Mouse (Mus musculus) ovary, postnatal 10 days (tissue): ENCODE results near the gene BC017158.

Source experiments
- DNase-seq: peaks from one replicate; pipeline ENCODE4 v3.0.0; 2022; ENCODE audit warnings: low spot score

The BC017158 gene

DNA sequence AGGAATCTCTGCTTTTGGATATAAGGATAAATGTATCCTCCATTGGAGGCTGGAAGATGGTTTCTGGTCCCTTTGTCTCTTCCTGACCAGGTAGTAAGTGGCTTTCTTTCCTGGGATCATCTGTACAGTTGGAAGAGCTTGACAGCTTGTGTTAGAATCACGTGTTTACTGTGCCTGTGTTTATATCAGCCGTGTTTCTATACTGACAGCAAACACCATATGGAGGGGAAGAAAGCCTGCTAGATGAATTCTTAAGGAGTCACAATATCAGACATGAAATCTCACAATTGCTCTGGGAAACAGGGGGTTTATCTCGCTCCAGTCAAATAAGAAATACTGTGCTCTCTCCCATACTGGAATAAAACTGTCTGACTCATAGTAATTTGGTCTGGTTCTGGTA, 11.2 kb upstream of the BC017158 start:
- no peak for DNase-seq

- DNase-seq = no peak
These were observed 9.9 kb upstream of the BC017158 start for GRCm38 (mm10) chr7:128307851-128308250.

DNA sequence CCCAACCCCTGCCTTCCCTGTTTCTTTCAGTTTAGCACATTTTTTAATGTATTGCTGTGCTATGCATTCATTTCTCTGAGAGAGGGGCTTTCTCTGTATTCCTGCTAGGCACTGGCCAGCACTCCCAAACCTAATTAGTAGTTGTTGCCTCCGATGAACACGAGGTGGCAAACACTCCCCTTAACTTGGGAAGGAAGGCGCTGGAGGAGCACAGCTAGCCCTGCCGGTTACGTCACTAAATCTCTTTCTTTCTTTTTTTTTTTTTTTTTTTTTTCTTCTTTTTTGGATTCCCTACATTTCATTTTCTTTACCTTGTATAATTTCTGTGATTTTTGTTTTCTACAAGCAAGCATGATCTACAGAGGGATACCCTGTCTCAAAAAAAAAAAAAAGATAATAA, 6.9 kb upstream of the BC017158 start:
- no peak for DNase-seq

DNA sequence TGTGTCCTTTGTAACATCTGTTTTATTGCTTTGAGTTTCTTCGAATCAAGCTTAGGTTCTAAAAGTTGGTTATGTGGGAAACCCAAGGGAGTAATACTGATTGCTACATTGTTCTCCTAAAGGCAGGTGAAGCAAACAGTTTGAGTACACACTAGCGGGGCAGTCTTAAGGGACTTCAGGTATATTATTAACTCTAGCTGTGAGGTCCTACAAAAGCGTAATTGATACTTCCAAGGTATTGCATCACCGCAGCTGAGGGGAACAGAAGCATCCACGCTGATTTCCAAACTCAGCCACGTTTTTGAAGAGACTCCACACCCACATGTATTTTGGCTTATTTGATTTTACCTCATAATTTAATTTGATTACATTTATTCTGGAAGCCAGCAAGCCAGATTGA, 6.2 kb upstream of the BC017158 start:
- no peak for DNase-seq

DNA sequence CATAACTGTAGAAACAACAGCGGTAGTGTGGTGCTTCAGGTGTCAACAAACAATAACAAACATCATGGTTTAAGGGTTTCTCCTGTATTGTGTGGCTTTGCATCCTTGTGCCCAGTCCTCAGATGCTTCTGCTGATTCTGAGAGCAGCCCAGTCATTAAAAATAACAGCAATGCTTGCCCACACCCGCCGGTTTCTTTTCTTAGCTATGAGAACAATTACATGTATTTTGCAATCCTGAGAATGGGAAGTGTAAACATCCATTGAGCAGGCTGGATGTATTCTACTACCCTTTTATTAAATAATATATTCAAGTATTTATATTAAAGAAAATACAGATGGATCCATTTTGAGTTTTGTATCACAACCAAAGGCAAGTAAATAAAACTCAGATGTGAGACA, 4.2 kb upstream of the BC017158 start:
- no peak for DNase-seq

GRCm38 (mm10) chr7:128300952-128301351, 3.0 kb upstream of the BC017158 start:
- DNase-seq = no peak

GRCm38 (mm10) chr7:128298481-128299342, 742 bp upstream of the BC017158 start:
- DNase-seq = no peak

GRCm38 (mm10) chr7:128297291-128297616, 716 bp downstream of the BC017158 start:
- no peak for DNase-seq

DNA sequence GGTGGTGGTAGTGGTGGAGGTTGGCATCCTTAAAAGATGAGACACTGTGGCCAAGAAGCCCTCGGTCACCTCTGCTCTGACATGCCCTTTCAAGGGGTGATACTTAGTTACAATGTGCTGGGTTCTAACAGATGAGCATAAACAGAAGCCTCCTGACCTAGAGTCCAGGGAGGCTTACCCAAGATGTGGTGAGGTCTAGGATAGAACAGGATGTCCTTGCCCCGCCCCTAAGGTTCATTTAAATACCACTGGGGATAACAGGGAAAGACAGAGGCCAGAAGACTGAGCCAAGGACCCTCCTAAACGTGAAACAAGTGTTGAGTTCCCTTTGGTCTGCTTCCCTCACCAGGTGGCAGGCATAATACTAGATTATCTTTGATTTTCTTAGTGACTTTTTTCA, 1.5 kb downstream of the BC017158 start:
- no peak for DNase-seq

GRCm38 (mm10) chr7:128294785-128295184, 3.2 kb downstream of the BC017158 start:
- DNase-seq = no peak

GRCm38 (mm10) chr7:128288923-128289544, 8.9 kb downstream of the BC017158 start:
- DNase-seq = no peak

GRCm38 (mm10) chr7:128285060-128285459, 12.9 kb downstream of the BC017158 start:
- DNase-seq = no peak

- DNase-seq = no peak
These were observed 13.9 kb downstream of the BC017158 start for GRCm38 (mm10) chr7:128284047-128284446.

DNA sequence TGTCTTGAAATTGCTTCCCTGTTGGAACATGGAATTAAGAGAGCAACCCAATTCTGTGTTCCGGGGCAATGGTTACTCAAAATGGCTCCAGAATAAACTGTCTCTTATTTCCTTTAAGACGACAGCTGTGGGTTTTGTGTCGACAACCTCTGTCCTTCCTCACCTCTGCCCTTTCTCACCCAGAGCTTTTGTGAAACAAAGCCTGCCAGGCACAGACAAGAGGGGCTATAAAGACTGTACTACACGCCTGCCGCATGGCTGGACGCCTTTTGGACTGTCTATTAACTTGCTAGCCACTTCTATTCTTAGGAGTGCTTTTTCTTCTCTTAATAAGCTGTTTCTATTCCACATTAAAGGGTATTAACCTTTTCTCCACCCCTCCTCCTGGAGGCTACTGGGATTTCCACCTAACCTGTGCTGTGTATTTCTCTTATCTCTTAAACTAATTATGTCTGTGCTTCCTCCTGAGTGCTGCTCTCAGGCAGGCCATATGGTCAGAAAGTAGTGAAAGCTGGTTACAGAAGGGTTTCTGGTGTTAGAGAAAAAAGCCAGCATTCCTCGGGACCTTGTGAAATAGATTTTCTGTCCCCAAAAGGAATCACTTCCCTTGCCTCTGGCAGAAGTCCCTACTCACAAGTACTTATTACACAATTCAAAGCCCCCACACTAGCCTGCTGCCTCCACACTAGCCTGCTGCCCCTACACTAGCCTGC, 15.3 kb downstream of the BC017158 start:
- DNase-seq = no peak

DNA sequence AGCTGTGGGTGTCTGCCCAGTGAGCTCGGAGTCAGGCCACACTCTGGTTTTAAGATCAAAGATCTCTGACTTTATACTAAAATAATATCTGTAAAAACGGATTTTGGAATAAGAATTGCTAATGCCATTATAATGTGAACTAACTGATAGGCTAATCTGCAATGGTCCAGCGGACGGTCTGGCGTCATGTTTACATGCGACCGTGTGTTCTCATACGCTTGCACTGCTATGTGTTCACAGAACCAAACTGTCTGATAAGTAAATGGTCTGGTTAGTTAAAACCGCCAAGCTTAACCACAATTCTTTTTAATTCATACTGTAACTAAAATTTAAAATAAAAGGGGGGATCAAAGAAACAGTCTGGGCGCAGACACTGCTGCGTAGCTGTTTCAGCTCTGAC, 16.2 kb downstream of the BC017158 start:
- DNase-seq = no peak

GRCm38 (mm10) chr7:128279750-128280149, 18.2 kb downstream of the BC017158 start:
- no peak for DNase-seq

- DNase-seq = no peak
These were observed 21.9 kb downstream of the BC017158 start for GRCm38 (mm10) chr7:128276051-128276450.

DNA sequence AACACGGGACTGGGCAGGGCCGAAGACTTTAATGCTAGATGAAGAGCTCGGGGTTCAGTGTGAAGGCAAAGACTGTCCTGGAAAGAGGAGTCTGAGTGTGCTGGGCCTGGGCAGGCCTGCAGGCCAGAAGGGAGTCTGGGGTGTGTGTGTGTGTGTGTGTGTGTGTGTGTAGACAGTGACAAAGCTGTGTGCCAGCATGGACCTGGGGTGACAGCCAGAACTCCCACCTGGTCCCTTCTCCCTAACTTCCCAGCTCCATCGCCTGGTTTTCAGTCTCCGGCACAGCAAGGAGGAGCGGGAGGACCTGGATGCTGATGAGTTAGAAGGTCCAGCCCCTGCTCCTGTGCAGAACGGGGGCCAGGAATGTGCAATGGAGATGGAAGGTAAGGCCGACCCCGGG, 26.5 kb downstream of the BC017158 start:
- no peak for DNase-seq

DNA sequence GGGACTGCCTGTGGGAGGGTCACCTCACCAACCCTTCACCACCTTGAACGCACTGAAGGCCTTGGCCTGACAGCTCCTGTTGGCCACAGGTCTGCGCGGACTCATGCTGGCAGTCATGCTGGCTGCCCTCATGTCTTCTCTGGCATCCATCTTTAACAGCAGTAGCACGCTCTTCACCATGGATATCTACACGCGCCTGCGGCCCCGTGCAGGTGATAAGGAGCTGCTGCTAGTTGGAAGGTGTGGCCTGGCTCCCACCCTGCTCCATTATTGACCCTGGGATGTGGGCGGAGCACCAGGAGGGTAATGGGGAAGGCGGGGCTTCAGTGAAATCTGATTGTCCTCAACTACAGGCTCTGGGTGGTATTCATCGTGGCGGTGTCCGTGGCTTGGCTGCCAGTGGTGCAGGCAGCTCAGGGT, 27.5 kb downstream of the BC017158 start:
- no peak for DNase-seq

GRCm38 (mm10) chr7:128267813-128268212, 30.2 kb downstream of the BC017158 start:
- no peak for DNase-seq

DNA sequence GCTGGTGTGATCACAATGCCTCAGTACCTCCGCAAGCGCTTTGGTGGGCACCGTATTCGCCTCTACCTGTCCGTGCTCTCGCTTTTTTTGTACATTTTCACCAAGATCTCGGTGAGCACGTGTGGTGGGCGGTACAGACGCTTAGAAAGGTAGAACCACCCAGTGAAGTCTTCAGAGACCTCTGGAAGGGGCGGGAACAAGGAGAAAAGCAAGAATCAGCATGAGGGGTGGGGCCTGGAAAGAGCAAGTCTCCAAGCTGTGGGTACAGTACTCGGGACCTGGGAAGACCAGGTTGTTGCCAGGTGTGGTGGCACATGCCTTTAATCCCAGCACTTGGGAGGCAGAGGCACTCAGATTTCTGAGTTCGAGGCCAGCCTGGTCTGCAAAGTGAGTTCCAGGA, 30.6 kb downstream of the BC017158 start:
- DNase-seq = no peak

- no peak for DNase-seq
These were observed 31.9 kb downstream of the BC017158 start for GRCm38 (mm10) chr7:128266056-128266455.

DNA sequence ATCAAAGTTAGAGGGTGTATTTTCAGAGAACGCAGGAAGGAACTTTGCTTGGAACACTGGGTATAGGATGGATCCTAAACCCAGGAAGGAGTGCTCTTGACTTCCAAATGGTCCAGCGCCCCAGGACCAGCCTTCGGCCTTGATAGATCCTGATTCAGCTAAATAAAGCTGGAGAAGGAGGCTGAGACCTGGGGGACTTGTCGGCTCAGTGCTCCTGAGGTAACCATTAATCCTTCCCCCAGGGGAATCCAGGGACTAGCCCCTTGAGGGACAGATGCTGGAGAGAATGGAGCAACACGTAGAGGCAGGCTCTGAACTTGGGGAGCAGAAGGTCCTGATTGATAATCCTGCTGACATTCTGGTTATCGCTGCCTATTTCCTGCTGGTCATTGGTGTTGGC, 32.6 kb downstream of the BC017158 start, which contains the start of gene Slc5a2:
Slc5a2 (plus strand) TSS at position 247 of the 400 bp plus-strand sequence.
- DNase-seq = no peak
